Mouse (Mus musculus): ENCODE data around the gene Mtx1. TPM values are rescaled to one million over a fixed set of nuclear protein-coding genes. Genes with fewer than 3 reads are reported as not detected.
A peak's percentile ranks its signal among the peaks of the same experiment; 100 is the strongest.
"Not testable (repeated sequence)": the region's sequence is repeated elsewhere in the genome, so short reads cannot be mapped to it uniquely, and the experiment has no call there.

Mtx1 gene
- polyA plus RNA-seq, 1 experiment from 2014 or later: 129 TPM

DNA sequence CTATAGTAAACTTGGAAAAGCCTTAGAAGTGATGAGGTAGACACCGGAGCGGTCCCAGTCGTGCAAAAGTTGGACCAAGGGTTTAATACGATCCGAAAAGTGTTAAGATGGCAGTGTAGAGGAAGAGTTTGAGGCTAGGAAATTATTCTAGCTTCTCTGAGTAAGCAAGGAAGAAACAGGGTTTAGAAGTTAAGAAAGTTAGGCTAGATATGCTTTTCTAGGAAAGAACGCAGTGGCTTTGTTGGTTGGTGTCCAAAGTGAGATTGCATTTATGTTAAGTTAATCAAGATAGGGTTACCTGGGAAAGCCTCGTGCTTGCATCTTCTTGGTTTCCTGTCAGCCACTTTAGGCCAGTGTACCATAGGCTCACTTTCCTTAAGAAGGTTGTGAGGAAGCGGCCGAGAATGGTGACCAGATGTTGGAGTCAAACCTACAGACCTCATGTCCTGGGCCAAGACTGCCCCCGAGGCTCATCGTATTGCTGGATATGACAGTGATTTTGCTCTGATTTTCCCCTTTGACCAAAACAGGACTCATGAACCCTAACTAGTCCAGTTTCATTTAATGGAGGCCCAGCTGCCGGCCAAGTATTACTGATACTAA is 61.5 kb downstream of the Mtx1 start:
- TF ChIP-seq EP300 (optimal IDR thresholded peaks at IDR 0.05) (no peak), CTCF (IDR thresholded peaks at IDR 0.05; ENCODE audit: low read depth) (no peak)
- 0 out of 2 replicates have a peak, but pooled peaks cover 2% of the 10 kb centered on the region for H3K4me1 ChIP-seq (replicated peaks; ENCODE audit: control insufficient read depth, insufficient read depth)
- H3K4me3 ChIP-seq (ENCODE audit: low read depth, low read length): peak overlapping the region; percentile 78
- DNase-seq (ENCODE audit: low spot score) (no peak), ATAC-seq (ENCODE audit: low FRiP score, low TSS enrichment) (no peak)
- peak overlapping the region; percentile 49 for H3K4me2 ChIP-seq (replicated peaks; ENCODE audit: low read depth)
- 10% methylated on average over 12 of the region's 12 CpGs for WGBS
- H3K9ac ChIP-seq (ENCODE audit: low read length): peak overlapping the region; percentile 97
- H3K36me3 ChIP-seq (ENCODE audit: control insufficient read depth, insufficient read depth, low read length): peaks cover 16% of the 10 kb centered on the region; the same call in 1 of the 2 replicates
- peak overlapping the region; percentile 98 for H3K27ac ChIP-seq (replicated peaks)
- no peaks in the 10 kb centered on the region for H3K9me3 ChIP-seq (ENCODE audit: control insufficient read depth, low read length)
- H3K27me3 ChIP-seq (ENCODE audit: control insufficient read depth, insufficient read depth, low read length): no peaks in the 10 kb centered on the region

DNA sequence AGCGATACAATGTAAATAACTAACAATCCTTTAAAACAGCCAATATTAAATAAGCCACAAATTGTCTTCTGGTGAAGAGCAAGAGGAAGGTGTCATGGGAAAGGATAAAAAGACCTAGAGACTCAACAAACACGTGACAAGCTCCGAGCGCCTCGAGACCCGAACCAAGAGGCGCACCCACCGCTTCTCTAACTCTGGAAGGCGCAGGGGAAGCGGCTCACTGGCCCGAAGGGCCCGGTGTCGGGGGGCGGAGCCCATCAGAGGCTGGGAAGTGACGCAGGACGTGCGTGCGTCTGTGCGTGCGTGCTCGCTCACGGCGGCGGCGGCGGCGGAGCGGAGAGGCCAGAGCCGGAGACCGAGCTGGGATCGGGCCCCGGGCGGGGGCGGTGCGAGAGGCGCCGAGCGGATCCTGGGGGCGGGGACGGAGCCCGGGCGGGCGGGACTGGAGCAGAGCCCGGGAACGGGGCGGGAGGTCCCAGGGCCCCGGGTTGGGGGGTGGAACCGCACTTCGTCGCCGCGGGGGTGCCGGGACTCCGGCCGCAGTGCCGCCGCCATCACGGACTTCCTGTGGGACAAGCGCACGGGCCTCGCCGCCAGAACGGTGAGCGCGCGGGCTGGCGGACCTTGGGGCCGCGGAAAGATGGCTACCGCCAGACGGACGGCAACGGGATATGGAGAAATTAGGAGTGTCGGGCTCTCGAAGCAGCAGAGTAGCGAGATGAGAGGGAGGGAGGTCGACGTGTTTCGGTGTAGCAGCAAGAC is 62.2 kb downstream of the Mtx1 start, which contains the start of gene Clk2:
TSS of gene Clk2 (plus strand) at position 290 of the 762 bp plus-strand sequence.
- Histone ChIP-seq H3K4me3 (ENCODE audit: low read depth, low read length) (peak within 1 kb of the TSS; percentile 78), H3K36me3 (ENCODE audit: control insufficient read depth, insufficient read depth, low read length) (peaks cover 14% of the 10 kb centered on the region; the same call in 1 of the 2 replicates), H3K9me3 (ENCODE audit: control insufficient read depth, low read length) (no peaks in the 10 kb centered on the region), H3K4me2 (replicated peaks; ENCODE audit: low read depth) (peak within 1 kb of the TSS; percentile 49), H3K27ac (replicated peaks) (peak within 1 kb of the TSS; percentile 98), H3K9ac (ENCODE audit: low read length) (peak within 1 kb of the TSS; percentile 97), H3K27me3 (ENCODE audit: control insufficient read depth, insufficient read depth, low read length) (no peaks in the 10 kb centered on the region), H3K4me1 (replicated peaks; ENCODE audit: control insufficient read depth, insufficient read depth) (peaks cover 5% of the 10 kb centered on the region; the same call in 1 of the 2 replicates)
- TF ChIP-seq CTCF (IDR thresholded peaks at IDR 0.05; ENCODE audit: low read depth): no peak
- TF ChIP-seq EP300 (optimal IDR thresholded peaks at IDR 0.05): no peak
- ATAC-seq (ENCODE audit: low FRiP score, low TSS enrichment) (peak; percentile 98), DNase-seq (ENCODE audit: low spot score) (peak; percentile 96)
- whole genome bisulfite sequencing: under 1% methylated on average over 70 of the region's 79 CpGs

DNA sequence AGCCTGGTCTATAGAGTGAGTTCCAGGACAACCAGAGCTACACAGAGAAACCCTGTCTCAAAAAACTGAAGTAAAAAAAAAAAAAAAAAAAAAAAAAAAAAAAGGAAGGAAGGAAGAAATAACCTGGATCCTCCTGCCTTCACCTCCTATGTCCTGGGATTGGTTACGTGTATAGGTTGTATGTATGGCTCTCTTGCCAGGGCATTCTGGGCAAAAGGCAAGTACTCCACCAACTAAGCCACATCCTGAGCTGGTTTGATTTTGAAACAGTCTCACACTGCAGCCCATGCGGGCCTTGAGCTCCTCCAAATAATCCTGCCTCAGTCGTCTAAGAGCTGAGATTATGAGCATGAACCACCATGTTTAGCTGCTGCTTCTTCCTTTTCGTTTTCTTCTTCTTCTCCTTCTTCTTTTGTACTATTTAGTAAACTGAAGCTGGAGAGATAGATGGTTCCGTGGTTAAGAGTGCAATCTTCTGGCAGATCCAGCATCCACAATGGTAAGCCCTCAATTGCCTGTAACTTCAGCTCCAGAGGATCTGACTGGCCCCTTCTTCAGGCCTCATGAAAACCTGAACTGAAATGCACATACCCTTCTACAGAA is 63.1 kb downstream of the Mtx1 start:
- H3K36me3 ChIP-seq (ENCODE audit: control insufficient read depth, insufficient read depth, low read length): peaks cover 9% of the 10 kb centered on the region; the same call in 1 of the 2 replicates
- peak overlapping the region; percentile 78; the same call in 1 of the 2 replicates for H3K4me3 ChIP-seq (ENCODE audit: low read depth, low read length)
- no peaks in the 10 kb centered on the region for H3K9me3 ChIP-seq (ENCODE audit: control insufficient read depth, low read length)
- ATAC-seq (ENCODE audit: low FRiP score, low TSS enrichment): no peak
- peak overlapping the region; percentile 49 for H3K4me2 ChIP-seq (replicated peaks; ENCODE audit: low read depth)
- H3K9ac ChIP-seq (ENCODE audit: low read length): no peak overlapping the region
- TF ChIP-seq EP300 (optimal IDR thresholded peaks at IDR 0.05): no peak
- no peak for TF ChIP-seq CTCF (IDR thresholded peaks at IDR 0.05; ENCODE audit: low read depth)
- no peaks in the 10 kb centered on the region for H3K27me3 ChIP-seq (ENCODE audit: control insufficient read depth, insufficient read depth, low read length)
- peaks cover 9% of the 10 kb centered on the region; the same call in 1 of the 2 replicates for H3K4me1 ChIP-seq (replicated peaks; ENCODE audit: control insufficient read depth, insufficient read depth)
- H3K27ac ChIP-seq (replicated peaks): no peak overlapping the region
- WGBS: 69% methylated on average over 5 of the region's 5 CpGs
- DNase-seq (ENCODE audit: low spot score): no peak

DNA sequence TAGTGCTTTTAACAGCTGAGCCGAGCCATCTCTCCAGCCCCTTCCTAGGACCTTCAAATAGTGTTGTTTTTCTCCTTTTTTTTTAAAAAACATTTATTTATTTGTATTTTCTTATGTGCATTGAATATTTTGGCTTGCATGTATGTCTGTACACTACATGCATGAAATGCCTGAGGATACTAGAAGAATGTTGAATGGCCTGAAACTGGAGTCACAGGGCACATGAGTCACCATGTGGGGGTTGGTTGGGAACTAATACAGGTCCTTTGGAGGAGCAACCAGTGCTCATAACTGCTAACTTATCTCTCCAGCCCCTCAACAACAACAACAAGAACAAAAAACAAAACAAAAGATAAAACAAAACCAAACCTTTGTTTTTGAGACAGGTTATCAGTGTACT is 63.8 kb downstream of the Mtx1 start:
- WGBS: 72% methylated on average over 1 of the region's 1 CpGs
- DNase-seq (ENCODE audit: low spot score): no peak

DNA sequence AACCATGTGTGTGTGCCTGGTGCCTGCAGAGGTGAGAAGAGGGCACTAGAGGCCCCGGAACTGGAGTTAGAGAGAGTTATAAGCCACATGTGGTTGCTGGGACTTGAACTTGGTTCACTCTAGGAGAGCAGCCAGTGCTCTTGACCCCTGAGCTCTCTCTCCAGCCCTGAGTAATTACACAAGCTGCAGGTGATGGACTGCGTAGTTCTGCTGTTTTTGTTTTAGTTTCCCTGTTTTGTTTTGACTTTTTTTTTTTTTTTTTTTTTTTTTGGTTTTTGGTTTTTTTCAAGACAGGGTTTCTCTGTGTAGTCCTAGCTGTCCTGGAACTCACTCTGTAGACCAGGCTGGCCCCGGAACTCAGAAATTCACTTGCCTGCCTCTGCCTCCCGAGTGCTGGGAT is 65.1 kb downstream of the Mtx1 start:
- DNase-seq (ENCODE audit: low spot score) (no peak), ATAC-seq (ENCODE audit: low FRiP score, low TSS enrichment) (no peak)
- Histone ChIP-seq H3K27me3 (ENCODE audit: control insufficient read depth, insufficient read depth, low read length) (no peaks in the 10 kb centered on the region), H3K4me1 (replicated peaks; ENCODE audit: control insufficient read depth, insufficient read depth) (peaks cover 9% of the 10 kb centered on the region; the same call in 1 of the 2 replicates), H3K27ac (replicated peaks) (no peak overlapping the region), H3K9ac (ENCODE audit: low read length) (no peak overlapping the region), H3K4me2 (replicated peaks; ENCODE audit: low read depth) (no peak overlapping the region), H3K4me3 (ENCODE audit: low read depth, low read length) (no peak overlapping the region), H3K36me3 (ENCODE audit: control insufficient read depth, insufficient read depth, low read length) (no peaks in the 10 kb centered on the region; the same call in 1 of the 2 replicates), H3K9me3 (ENCODE audit: control insufficient read depth, low read length) (no peaks in the 10 kb centered on the region)
- WGBS: 77% methylated on average over 4 of the region's 4 CpGs
- TF ChIP-seq CTCF (IDR thresholded peaks at IDR 0.05; ENCODE audit: low read depth): no peak
- no peak for TF ChIP-seq EP300 (optimal IDR thresholded peaks at IDR 0.05)

More for the DNA sequence above, 63.8 kb downstream of the Mtx1 start:
- Histone ChIP-seq H3K4me1 (replicated peaks; ENCODE audit: control insufficient read depth, insufficient read depth) (peaks cover 9% of the 10 kb centered on the region; the same call in 1 of the 2 replicates), H3K4me2 (replicated peaks; ENCODE audit: low read depth) (no peak overlapping the region), H3K36me3 (ENCODE audit: control insufficient read depth, insufficient read depth, low read length) (peaks cover 3% of the 10 kb centered on the region; the same call in 1 of the 2 replicates), H3K27ac (replicated peaks) (no peak overlapping the region), H3K9ac (ENCODE audit: low read length) (no peak overlapping the region), H3K9me3 (ENCODE audit: control insufficient read depth, low read length) (no peaks in the 10 kb centered on the region), H3K4me3 (ENCODE audit: low read depth, low read length) (no peak overlapping the region), H3K27me3 (ENCODE audit: control insufficient read depth, insufficient read depth, low read length) (no peaks in the 10 kb centered on the region)
- ATAC-seq (ENCODE audit: low FRiP score, low TSS enrichment): no peak
- no peak for TF ChIP-seq EP300 (optimal IDR thresholded peaks at IDR 0.05)
- no peak for TF ChIP-seq CTCF (IDR thresholded peaks at IDR 0.05; ENCODE audit: low read depth)

DNA sequence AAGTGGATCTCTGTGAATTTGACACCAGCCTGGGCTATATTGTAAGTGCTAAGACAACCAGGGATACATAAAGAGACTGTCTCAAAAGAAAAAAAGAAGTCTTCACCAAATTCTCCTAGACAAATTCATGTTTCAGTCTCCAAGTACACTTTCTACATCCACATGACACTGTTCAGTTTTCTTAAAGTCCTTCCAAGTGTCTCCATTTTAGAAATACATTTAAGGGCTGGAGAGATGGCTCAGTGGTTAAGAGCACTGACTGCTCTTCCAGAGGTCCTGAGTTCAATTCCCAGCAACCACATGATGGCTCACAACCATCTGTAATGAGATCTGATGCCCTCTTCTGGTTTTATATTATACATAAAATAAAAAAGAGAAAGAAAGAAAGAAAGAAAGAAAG is 65.7 kb downstream of the Mtx1 start:
- H3K9me3 ChIP-seq (ENCODE audit: control insufficient read depth, low read length); H3K36me3 ChIP-seq (ENCODE audit: control insufficient read depth, insufficient read depth, low read length); H3K4me2 ChIP-seq (replicated peaks; ENCODE audit: low read depth); DNase-seq (ENCODE audit: low spot score); H3K27ac ChIP-seq (replicated peaks); H3K9ac ChIP-seq (ENCODE audit: low read length); H3K4me1 ChIP-seq (replicated peaks; ENCODE audit: control insufficient read depth, insufficient read depth); H3K27me3 ChIP-seq (ENCODE audit: control insufficient read depth, insufficient read depth, low read length); H3K4me3 ChIP-seq (ENCODE audit: low read depth, low read length); ATAC-seq (ENCODE audit: low FRiP score, low TSS enrichment): not testable (repeated sequence)

Data from stomach, postnatal 0 days (tissue).